Mouse (Mus musculus) layer of hippocampus, adult 9-11 months (tissue): ENCODE data around the gene Gm13102.
"Not testable (repeated sequence)": the region's sequence is repeated elsewhere in the genome, so short reads cannot be mapped to it uniquely, and the experiment has no call there.

Experiments
- DNase-seq: peaks from one replicate; pipeline ENCODE4 v3.0.0; 2022

The Gm13102 gene

GRCm38 (mm10) chr4:144106174-144106573 is at the start of gene Gm13102:
Gene Gm13102, plus strand, starts transcription at chr4:144106474.
- not testable (repeated sequence) for DNase-seq

- DNase-seq, result not testable (repeated sequence)
Measured at GRCm38 (mm10) chr4:144058826-144059225, 47.4 kb upstream of the Gm13102 start, which contains the start of gene Pramel4. Gene Pramel4, plus strand, starts transcription at chr4:144059126.
